Mouse (Mus musculus) fibroblast of lung, adult 2 months (primary cell): ENCODE results near the gene Arhgap6.
"Not testable (repeated sequence)": the region's sequence is repeated elsewhere in the genome, so short reads cannot be mapped to it uniquely, and the experiment has no call there.

Experiments
- DNase-seq: peaks from one replicate; pipeline ENCODE4 v3.0.0-alpha.2; 2011; ENCODE audit warnings: low read depth

Gene Arhgap6

DNA sequence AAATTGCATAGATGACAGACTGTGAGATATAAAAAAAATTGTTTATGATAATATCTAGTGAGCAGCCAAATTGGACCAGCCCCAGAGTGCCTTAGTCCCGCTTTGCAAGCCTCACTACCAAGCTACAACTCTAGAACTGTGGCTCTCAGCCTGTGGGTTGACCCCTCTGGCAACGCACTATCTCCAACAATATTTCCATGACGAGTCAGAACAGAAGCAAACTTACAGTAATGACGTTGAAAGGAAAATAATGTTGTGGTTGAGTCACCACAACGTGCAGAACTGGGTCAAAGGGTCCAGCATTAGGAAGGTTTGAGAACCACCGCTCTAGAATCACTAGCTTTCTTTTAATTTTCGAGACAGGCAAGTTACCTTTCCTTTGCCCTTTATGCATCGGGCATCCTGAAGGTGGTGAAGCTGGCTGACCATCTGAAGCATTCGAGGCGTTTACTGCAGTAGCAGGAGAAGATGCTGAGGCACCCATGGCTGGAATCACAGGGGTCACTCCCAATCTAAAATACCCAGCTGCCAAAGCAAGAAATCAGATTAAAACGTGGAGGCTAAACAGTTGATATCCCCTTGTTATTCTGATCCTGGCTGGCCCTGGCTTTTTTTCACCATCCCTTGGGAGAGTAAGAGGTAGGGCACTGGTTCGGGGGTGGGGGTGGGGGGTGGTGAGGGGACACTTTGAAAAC, 524.3 kb downstream of the Arhgap6 start:
- DNase-seq: no peak

- peak; percentile 79 for DNase-seq
These were observed 525.2 kb downstream of the Arhgap6 start, which contains the start of gene Hccs for GRCm38 (mm10) chrX:169319945-169320667. Gene Hccs, minus strand, starts transcription at chrX:169320372.

DNA sequence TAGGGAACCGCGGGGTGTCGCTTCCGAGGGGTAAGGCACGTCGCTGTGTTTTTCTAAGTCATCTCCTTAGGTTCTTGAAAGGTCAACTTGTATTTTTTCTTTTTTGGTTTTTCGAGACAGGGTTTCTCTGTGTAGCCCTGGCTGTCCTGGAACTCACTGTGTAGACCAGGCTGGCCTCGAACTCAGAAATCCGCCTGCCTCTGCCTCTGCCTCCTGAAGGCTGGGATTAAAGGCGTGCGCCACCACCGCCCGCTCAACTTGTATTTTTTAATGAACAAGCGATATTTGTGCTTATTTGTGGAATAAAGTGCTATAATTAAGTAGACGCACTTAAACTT, 525.7 kb downstream of the Arhgap6 start:
- DNase-seq: not testable (repeated sequence)

DNA sequence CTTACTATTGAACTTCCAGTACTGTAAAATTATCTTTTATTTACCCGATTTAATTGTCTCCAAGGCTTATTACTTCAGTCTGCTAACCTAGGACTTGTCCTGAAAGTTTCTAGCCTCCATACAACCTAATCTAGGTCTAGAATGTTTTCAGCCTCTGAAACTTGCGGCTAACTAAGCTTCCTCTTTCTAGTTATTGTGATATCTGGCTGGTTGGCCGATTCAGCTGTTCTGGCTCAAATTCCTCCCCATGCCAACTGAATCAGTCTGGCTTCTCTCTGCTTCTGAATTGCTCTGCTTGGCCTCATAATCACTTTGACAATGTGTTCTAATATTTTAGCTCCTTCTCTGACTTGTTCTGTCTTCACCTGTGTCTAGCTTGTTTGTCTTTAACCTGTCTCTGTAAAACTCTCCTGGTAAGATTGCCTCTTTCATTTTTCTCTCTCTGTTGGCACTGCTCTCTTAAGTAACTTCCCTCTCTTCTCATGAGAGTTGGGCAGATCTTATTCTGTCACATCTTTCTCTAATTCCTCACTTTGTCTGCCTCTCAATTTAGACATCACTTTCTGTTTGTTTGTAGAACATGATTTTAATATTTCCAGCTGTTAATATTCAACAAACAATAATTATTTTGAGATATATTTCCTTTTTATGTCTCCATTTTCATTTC, 531.2 kb downstream of the Arhgap6 start:
- no peak for DNase-seq

DNA sequence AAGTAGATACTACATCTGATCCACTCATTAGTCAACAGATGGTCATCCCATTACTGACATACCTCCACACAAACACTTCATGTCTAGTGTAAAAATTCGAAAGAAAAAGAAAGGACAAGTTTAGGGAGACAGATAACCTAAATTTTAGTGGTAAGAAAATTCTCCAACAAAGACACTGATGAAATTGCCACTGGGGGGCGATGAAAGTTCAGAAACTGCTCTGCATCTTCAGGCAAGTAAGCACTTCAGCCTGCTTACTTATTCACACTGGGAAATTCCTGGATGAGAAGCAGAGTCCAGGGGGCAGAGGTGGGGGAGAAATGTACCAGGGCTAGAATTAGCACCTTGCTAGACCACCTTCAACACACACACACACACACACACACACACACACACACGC, 537.4 kb downstream of the Arhgap6 start:
- peak; percentile 25 for DNase-seq

DNA sequence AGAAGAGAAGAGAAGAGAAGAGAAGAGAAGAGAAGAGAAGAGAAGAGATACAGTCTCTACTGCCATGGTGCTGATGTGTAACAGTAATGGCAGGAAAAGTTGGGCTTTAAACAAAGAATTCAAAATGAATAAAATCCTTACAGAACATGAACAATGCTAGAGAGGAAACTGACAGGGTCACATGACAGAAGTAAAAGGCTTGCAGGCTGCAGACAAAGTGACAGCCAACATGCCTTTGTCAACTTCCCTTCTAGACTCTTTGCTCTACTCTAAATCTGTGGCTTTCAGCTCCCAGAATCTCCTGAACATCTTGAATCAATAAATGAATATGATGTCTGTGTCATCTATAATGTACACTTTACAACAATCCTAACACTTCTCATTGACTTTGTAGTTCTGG, 542.7 kb downstream of the Arhgap6 start:
- no peak for DNase-seq

DNA sequence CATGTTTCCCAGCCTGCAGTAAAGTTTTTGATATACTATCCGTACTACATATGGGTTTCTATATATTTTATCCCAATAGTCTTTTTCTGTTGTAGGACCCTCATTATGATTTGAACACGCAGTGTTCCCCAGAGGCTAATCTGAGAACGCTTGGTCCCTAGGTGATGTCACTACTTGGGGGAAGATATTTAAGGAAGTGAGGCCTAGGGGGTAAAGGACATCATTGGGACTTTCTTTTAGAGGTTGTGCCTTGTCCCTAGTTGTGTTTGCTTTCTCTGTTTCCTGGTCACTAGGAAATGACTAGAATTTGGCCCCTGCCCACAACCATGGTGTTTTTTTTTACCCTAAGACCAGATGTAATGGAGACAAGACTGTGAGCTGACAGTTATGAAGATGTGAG, 543.3 kb downstream of the Arhgap6 start:
- no peak for DNase-seq
